Mouse (Mus musculus) liver, embryonic 12.5 days (tissue): ENCODE measurements at regions not wholly inside any gene's neighbourhood (a gene's known extent, or its start where the extent isn't known, plus 50 kb on each side); places are given as distances from the start of the nearest gene placed in this dataset.

ENCODE experiments used
- ATAC-seq: fragments of 200-750 bp; cut with Nextera tagmentation; 2 replicates; pipeline ENCODE4 v1.8.0; 2017; ENCODE audit warnings: moderate number of reproducible peaks, mild to moderate bottlenecking, moderate library complexity
- H3K27ac ChIP-seq: fragments of 300-500 bp; sonication (generic); 2 replicates; pipeline ENCODE4 v1.5.1; 2016; ENCODE audit warnings: mild to moderate bottlenecking
- H3K27me3 ChIP-seq: fragments of 300-500 bp; sonication (generic); replicated peaks from 2 replicates; pipeline ENCODE4 v1.6.1; 2016; ENCODE audit warnings: mild to moderate bottlenecking, moderate library complexity
- H3K36me3 ChIP-seq: fragments of 300-500 bp; sonication (generic); 2 replicates; pipeline ENCODE4 v1.6.1; 2016; ENCODE audit warnings: mild to moderate bottlenecking, moderate library complexity
- H3K4me1 ChIP-seq: fragments of 300-500 bp; sonication (generic); 2 replicates; pipeline ENCODE4 v1.6.1; 2016
- H3K4me2 ChIP-seq: fragments of 300-500 bp; sonication (generic); 2 replicates; pipeline ENCODE4 v1.6.1; 2016; ENCODE audit warnings: mild to moderate bottlenecking, moderate library complexity
- H3K4me3 ChIP-seq: fragments of 300-500 bp; sonication (generic); 2 replicates; pipeline ENCODE4 v1.5.1; 2016; ENCODE audit warnings: mild to moderate bottlenecking, moderate library complexity
- H3K9ac ChIP-seq: fragments of 300-500 bp; sonication (generic); 2 replicates; pipeline ENCODE4 v1.6.1; 2016; ENCODE audit warnings: mild to moderate bottlenecking, moderate library complexity
- H3K9me3 ChIP-seq: fragments of 300-500 bp; sonication (generic); replicated peaks from 2 replicates; pipeline ENCODE4 v1.6.1; 2016; ENCODE audit warnings: mild to moderate bottlenecking, moderate library complexity
- WGBS: fragments of 180-500 bp; shearing (Covaris S2); methylation state at CpG from one replicate; pipeline ENCODE4 v1.1.7; 2016; ENCODE audit not compliant: insufficient replicate concordance; 5-methylcytosine and 5-hydroxymethylcytosine counted together

- Histone ChIP-seq H3K36me3 (no peaks in the 10 kb centered on the region), H3K27me3 (peaks cover 83% of the 10 kb centered on the region), H3K9ac (no peak overlapping the region), H3K9me3 (no peaks in the 10 kb centered on the region), H3K4me2 (no peak overlapping the region), H3K27ac (no peak overlapping the region), H3K4me3 (no peak overlapping the region), H3K4me1 (no peaks in the 10 kb centered on the region)
- 60% methylated on average over 2 of the region's 2 CpGs for WGBS
- ATAC-seq, result no peak
These were observed 89.6 kb upstream of the Pja1 start for GRCm38 (mm10) chrX:99560699-99561098.

GRCm38 (mm10) chrX:99556876-99557354, 85.8 kb upstream of the Pja1 start:
- WGBS, result 56% methylated on average over 8 of the region's 8 CpGs
- H3K36me3 ChIP-seq, result no peaks in the 10 kb centered on the region
- ATAC-seq, result no peak

GRCm38 (mm10) chrX:99555976-99556781, 85.1 kb upstream of the Pja1 start:
- peaks cover 72% of the 10 kb centered on the region for H3K27me3 ChIP-seq
- WGBS, result 42% methylated on average over 13 of the region's 13 CpGs
- H3K4me2 ChIP-seq, result no peak overlapping the region
- no peak overlapping the region for H3K9ac ChIP-seq
- H3K4me1 ChIP-seq, result 0 out of 2 replicates have a peak, but pooled peaks cover 7% of the 10 kb centered on the region
- H3K36me3 ChIP-seq, result no peaks in the 10 kb centered on the region
- H3K4me3 ChIP-seq, result no peak overlapping the region
- no peak overlapping the region for H3K27ac ChIP-seq
- H3K9me3 ChIP-seq, result no peaks in the 10 kb centered on the region
- no peak for ATAC-seq

More at GRCm38 (mm10) chrX:99556876-99557354, 85.8 kb upstream of the Pja1 start:
- H3K4me1 ChIP-seq, result 0 out of 2 replicates have a peak, but pooled peaks cover 7% of the 10 kb centered on the region
- no peaks in the 10 kb centered on the region for H3K9me3 ChIP-seq
- no peak overlapping the region for H3K4me3 ChIP-seq
- no peak overlapping the region for H3K27ac ChIP-seq
- H3K27me3 ChIP-seq, result peaks cover 74% of the 10 kb centered on the region
- H3K9ac ChIP-seq, result no peak overlapping the region
- H3K4me2 ChIP-seq, result no peak overlapping the region

GRCm38 (mm10) chrX:99552778-99553177, 81.7 kb upstream of the Pja1 start:
- no peaks in the 10 kb centered on the region for H3K9me3 ChIP-seq
- 36% methylated on average over 2 of the region's 2 CpGs for WGBS
- peaks cover 18% of the 10 kb centered on the region; the same call in 1 of the 2 replicates for H3K4me1 ChIP-seq
- no peak for ATAC-seq
- H3K9ac ChIP-seq, result no peak overlapping the region
- no peak overlapping the region for H3K4me3 ChIP-seq
- peaks cover 57% of the 10 kb centered on the region for H3K27me3 ChIP-seq
- no peaks in the 10 kb centered on the region for H3K36me3 ChIP-seq
- H3K4me2 ChIP-seq, result no peak overlapping the region
- no peak overlapping the region for H3K27ac ChIP-seq

GRCm38 (mm10) chrX:99550057-99550760, 79.1 kb upstream of the Pja1 start:
- peaks cover 42% of the 10 kb centered on the region for H3K27me3 ChIP-seq
- ATAC-seq, result peak; percentile 40; the same call in 1 of the 2 replicates
- 0 out of 2 replicates have a peak overlapping the region, but pooled peaks have one; percentile 1 for H3K27ac ChIP-seq
- WGBS, result 20% methylated on average over 7 of the region's 7 CpGs
- no peak overlapping the region for H3K9ac ChIP-seq
- H3K4me3 ChIP-seq, result no peak overlapping the region
- H3K4me2 ChIP-seq, result no peak overlapping the region
- no peaks in the 10 kb centered on the region for H3K9me3 ChIP-seq
- no peaks in the 10 kb centered on the region for H3K36me3 ChIP-seq
- peaks cover 18% of the 10 kb centered on the region; the same call in 1 of the 2 replicates for H3K4me1 ChIP-seq

GRCm38 (mm10) chrX:99548284-99549019, 77.4 kb upstream of the Pja1 start:
- Histone ChIP-seq H3K27me3 (peaks cover 38% of the 10 kb centered on the region), H3K36me3 (no peaks in the 10 kb centered on the region)
- WGBS, result 34% methylated on average over 4 of the region's 4 CpGs

GRCm38 (mm10) chrX:99544410-99544809, 73.3 kb upstream of the Pja1 start:
- H3K4me1 ChIP-seq, result no peaks in the 10 kb centered on the region
- peaks cover 16% of the 10 kb centered on the region for H3K27me3 ChIP-seq
- no peak overlapping the region for H3K4me3 ChIP-seq
- no peak overlapping the region for H3K9ac ChIP-seq
- no peaks in the 10 kb centered on the region for H3K9me3 ChIP-seq
- no peaks in the 10 kb centered on the region for H3K36me3 ChIP-seq
- WGBS, result 32% methylated on average over 4 of the region's 4 CpGs
- H3K27ac ChIP-seq, result no peak overlapping the region
- no peak for ATAC-seq
- H3K4me2 ChIP-seq, result no peak overlapping the region

More at GRCm38 (mm10) chrX:99548284-99549019, 77.4 kb upstream of the Pja1 start:
- no peak for ATAC-seq
- no peaks in the 10 kb centered on the region for H3K9me3 ChIP-seq
- no peak overlapping the region for H3K4me3 ChIP-seq
- H3K9ac ChIP-seq, result no peak overlapping the region
- H3K27ac ChIP-seq, result no peak overlapping the region
- H3K4me1 ChIP-seq, result peaks cover 18% of the 10 kb centered on the region; the same call in 1 of the 2 replicates
- H3K4me2 ChIP-seq, result no peak overlapping the region

- H3K4me3 ChIP-seq, result no peak overlapping the region
- ATAC-seq, result no peak
- 72% methylated on average over 3 of the region's 3 CpGs for WGBS
- H3K27me3 ChIP-seq, result peaks cover 27% of the 10 kb centered on the region
- no peak overlapping the region for H3K9ac ChIP-seq
- H3K9me3 ChIP-seq, result no peaks in the 10 kb centered on the region
- no peak overlapping the region for H3K27ac ChIP-seq
- no peak overlapping the region for H3K4me2 ChIP-seq
- no peaks in the 10 kb centered on the region for H3K36me3 ChIP-seq
- no peaks in the 10 kb centered on the region for H3K4me1 ChIP-seq
These were observed 70.8 kb upstream of the Pja1 start for GRCm38 (mm10) chrX:99541916-99542315.

- no peak overlapping the region for H3K27ac ChIP-seq
- no peak overlapping the region for H3K4me3 ChIP-seq
- peaks cover 29% of the 10 kb centered on the region for H3K27me3 ChIP-seq
- no peak for ATAC-seq
- no peak overlapping the region for H3K9ac ChIP-seq
- H3K9me3 ChIP-seq, result no peaks in the 10 kb centered on the region
- H3K4me1 ChIP-seq, result no peaks in the 10 kb centered on the region
- WGBS, result 66% methylated on average over 6 of the region's 6 CpGs
- no peak overlapping the region for H3K4me2 ChIP-seq
- H3K36me3 ChIP-seq, result no peaks in the 10 kb centered on the region
These were observed 69.1 kb upstream of the Pja1 start for GRCm38 (mm10) chrX:99540087-99540576.

GRCm38 (mm10) chrX:99539684-99540083, 68.6 kb upstream of the Pja1 start:
- Histone ChIP-seq H3K4me1 (no peaks in the 10 kb centered on the region), H3K4me3 (no peak overlapping the region), H3K9ac (no peak overlapping the region), H3K27me3 (peaks cover 32% of the 10 kb centered on the region), H3K27ac (no peak overlapping the region), H3K9me3 (no peaks in the 10 kb centered on the region), H3K4me2 (no peak overlapping the region), H3K36me3 (no peaks in the 10 kb centered on the region)
- WGBS, result 86% methylated on average over 4 of the region's 4 CpGs
- ATAC-seq, result no peak

GRCm38 (mm10) chrX:99537814-99538213, 66.7 kb upstream of the Pja1 start:
- Histone ChIP-seq H3K4me1 (no peaks in the 10 kb centered on the region), H3K27me3 (peaks cover 43% of the 10 kb centered on the region), H3K4me2 (no peak overlapping the region), H3K36me3 (no peaks in the 10 kb centered on the region), H3K9me3 (no peaks in the 10 kb centered on the region), H3K9ac (no peak overlapping the region), H3K4me3 (no peak overlapping the region), H3K27ac (no peak overlapping the region)
- WGBS, result 58% methylated on average over 4 of the region's 4 CpGs
- no peak for ATAC-seq
